Mouse (Mus musculus) CH12.LX (cell line): ENCODE measurements at regions not wholly inside any gene's neighbourhood (a gene's known extent, or its start where the extent isn't known, plus 50 kb on each side); places are given as distances from the start of the nearest gene placed in this dataset.

Experiments used
- DNase-seq: peaks from one replicate; pipeline ENCODE4 v3.0.0-alpha.2; 2013; ENCODE audit errors: extremely low read depth
- H3K27ac ChIP-seq: 2 replicates; pipeline ENCODE4 v1.5.1; 2012; ENCODE audit warnings: low read depth, mild to moderate bottlenecking, control low read depth, moderate library complexity; ENCODE audit not compliant: insufficient read depth
- H3K27me3 ChIP-seq: replicated peaks from 2 replicates; pipeline ENCODE3; 2012; ENCODE audit warnings: inconsistent platforms
- H3K36me3 ChIP-seq, 2 experiments: replicated peaks in 1 of 2; 2 replicates each; pipeline versions ENCODE3 to v1.6.1; 2012; ENCODE audit warnings: inconsistent platforms in 1 of 2, low read length in 1 of 2, mild to moderate bottlenecking in 1 of 2, mixed read lengths in 1 of 2, moderate library complexity in 1 of 2; ENCODE audit not compliant: control insufficient read depth in 1 of 2, insufficient read depth in 1 of 2
- H3K4me1 ChIP-seq, 2 experiments: 2 replicates each; pipeline ENCODE4 v1.6.1; 2012; ENCODE audit warnings: inconsistent platforms in 1 of 2, moderate library complexity in 1 of 2; ENCODE audit not compliant: insufficient read depth in 2 of 2, control insufficient read depth in 1 of 2
- H3K4me2 ChIP-seq: 2 replicates; pipeline ENCODE4 v1.6.1; 2012; ENCODE audit warnings: low read depth, mild to moderate bottlenecking, control low read depth; ENCODE audit not compliant: poor library complexity, insufficient read depth, severe bottlenecking
- H3K4me3 ChIP-seq, 3 experiments: fragments of 150-350 bp in 1 of 3; sonication (generic) in 1 of 3; replicated peaks in 1 of 3; 2 replicates each; pipeline versions ENCODE3 to v1.5.1; 2011 to 2012; ENCODE audit warnings: low read depth in 2 of 3, low read length in 2 of 3, mild to moderate bottlenecking in 2 of 3, moderate library complexity in 2 of 3, control low read depth in 1 of 3, improper control_type of control experiment in 1 of 3, inconsistent platforms in 1 of 3, mixed read lengths in 1 of 3; ENCODE audit not compliant: poor library complexity in 1 of 3
- H3K79me2 ChIP-seq: replicated peaks from 2 replicates; pipeline ENCODE4 v1.6.1; 2012; ENCODE audit warnings: mild to moderate bottlenecking, moderate library complexity; ENCODE audit not compliant: control insufficient read depth, poor library complexity, insufficient read depth, severe bottlenecking; ENCODE audit errors: extremely low read depth
- H3K9ac ChIP-seq: 2 replicates; pipeline ENCODE4 v1.6.1; 2012; ENCODE audit warnings: low read depth, mild to moderate bottlenecking, control low read depth, moderate library complexity; ENCODE audit not compliant: insufficient read depth
- H3K9me3 ChIP-seq: replicated peaks from 2 replicates; pipeline ENCODE3; 2012; ENCODE audit warnings: low read length, inconsistent platforms, mixed read lengths
- CHD1 ChIP-seq: IDR thresholded peaks from 2 replicates; pipeline ENCODE4 v1.6.1; 2012; ENCODE audit warnings: low read depth, low read length, improper control_type of control experiment, inconsistent platforms
- CTCF ChIP-seq, 2 experiments: IDR thresholded peaks in 1 of 2; conservative IDR thresholded peaks in 1 of 2; 2 replicates each; pipeline ENCODE4 v1.5.1; 2011 to 2012; ENCODE audit warnings: low read depth in 2 of 2, low read length in 2 of 2, improper control_type of control experiment in 1 of 2, inconsistent platforms in 1 of 2, mild to moderate bottlenecking in 1 of 2, moderate library complexity in 1 of 2
- E2F4 ChIP-seq: IDR thresholded peaks from 2 replicates; pipeline ENCODE4 v1.6.1; 2011; ENCODE audit warnings: low read depth, low read length, improper control_type of control experiment; ENCODE audit not compliant: insufficient replicate concordance
- ELF1 ChIP-seq: IDR thresholded peaks from 2 replicates; pipeline ENCODE4 v1.6.1; 2014; ENCODE audit warnings: low read depth, mild to moderate bottlenecking, inconsistent platforms, low read length, improper control_type of control experiment
- HCFC1 ChIP-seq: IDR thresholded peaks from 2 replicates; pipeline ENCODE4 v1.6.1; 2012; ENCODE audit warnings: low read depth, mild to moderate bottlenecking, inconsistent platforms, low read length, improper control_type of control experiment
- IRF4 ChIP-seq: IDR thresholded peaks from 2 replicates; pipeline ENCODE4 v1.6.1; 2014; ENCODE audit warnings: low read depth, mild to moderate bottlenecking, inconsistent platforms, low read length, improper control_type of control experiment
- JUN ChIP-seq: IDR thresholded peaks from 2 replicates; pipeline ENCODE4 v1.6.1; 2011; ENCODE audit warnings: low read depth, mild to moderate bottlenecking, low read length, improper control_type of control experiment, moderate library complexity; ENCODE audit not compliant: insufficient read depth
- KAT2A ChIP-seq: IDR thresholded peaks from 2 replicates; pipeline ENCODE4 v1.6.1; 2012; ENCODE audit warnings: low read length, improper control_type of control experiment, inconsistent platforms; ENCODE audit not compliant: insufficient replicate concordance
- MEF2A ChIP-seq: IDR thresholded peaks from 2 replicates; pipeline ENCODE4 v1.6.1; 2014; ENCODE audit warnings: low read depth, mild to moderate bottlenecking, inconsistent platforms, low read length, improper control_type of control experiment, borderline replicate concordance
- MXI1 ChIP-seq: IDR thresholded peaks from 2 replicates; pipeline ENCODE4 v1.6.1; 2011; ENCODE audit warnings: mild to moderate bottlenecking, low read depth, low read length, improper control_type of control experiment
- NRF1 ChIP-seq: IDR thresholded peaks from 2 replicates; pipeline ENCODE4 v1.6.1; 2014; ENCODE audit warnings: low read depth, mild to moderate bottlenecking, inconsistent platforms, low read length, improper control_type of control experiment, moderate library complexity
- PAX5 ChIP-seq: IDR thresholded peaks from 2 replicates; pipeline ENCODE4 v1.6.1; 2012; ENCODE audit warnings: low read length, inconsistent platforms, mixed read lengths
- POLR2A ChIP-seq: IDR thresholded peaks from 2 replicates; pipeline ENCODE4 v1.6.1; 2011; ENCODE audit warnings: low read depth, mild to moderate bottlenecking, improper control_type of control experiment, low read length
- RAD21 ChIP-seq: IDR thresholded peaks from 2 replicates; pipeline ENCODE4 v1.6.1; 2011; ENCODE audit warnings: low read depth, mild to moderate bottlenecking, low read length, improper control_type of control experiment, moderate library complexity
- RCOR1 ChIP-seq: conservative IDR thresholded peaks from 2 replicates; pipeline ENCODE4 v1.6.1; 2012; ENCODE audit warnings: low read depth, mild to moderate bottlenecking, inconsistent platforms, low read length, improper control_type of control experiment
- SIN3A ChIP-seq: IDR thresholded peaks from 2 replicates; pipeline ENCODE4 v1.6.1; 2012; ENCODE audit warnings: low read length, improper control_type of control experiment, inconsistent platforms
- UBTF ChIP-seq: IDR thresholded peaks from 2 replicates; pipeline ENCODE4 v1.6.1; 2012; ENCODE audit warnings: low read depth, mild to moderate bottlenecking, inconsistent platforms, low read length, improper control_type of control experiment, moderate library complexity
- ZNF384 ChIP-seq: IDR thresholded peaks from 2 replicates; pipeline ENCODE4 v1.6.1; 2012; ENCODE audit warnings: low read depth, low read length, improper control_type of control experiment, inconsistent platforms
- dilution Hi-C: fragments of 300-500 bp; cut with MboI; formaldehyde crosslinking; loops from 2 replicates; pipeline ENCODE4 v1.14.3; 2020; ENCODE audit warnings: low sequenced_read_pairs; ENCODE audit not compliant: extremely low pct_unique_long_range_greater_than_20kb, extremely low pct_ligation_motif_present
- in situ Hi-C: fragments of 300-500 bp; cut with MboI; formaldehyde crosslinking; loops from 3 replicates; pipeline ENCODE4 v1.14.3; 2019; ENCODE audit warnings: low sequenced_read_pairs, low pct_ligation_motif_present, low pct_unique_long_range_greater_than_20kb, mixed read lengths

DNA sequence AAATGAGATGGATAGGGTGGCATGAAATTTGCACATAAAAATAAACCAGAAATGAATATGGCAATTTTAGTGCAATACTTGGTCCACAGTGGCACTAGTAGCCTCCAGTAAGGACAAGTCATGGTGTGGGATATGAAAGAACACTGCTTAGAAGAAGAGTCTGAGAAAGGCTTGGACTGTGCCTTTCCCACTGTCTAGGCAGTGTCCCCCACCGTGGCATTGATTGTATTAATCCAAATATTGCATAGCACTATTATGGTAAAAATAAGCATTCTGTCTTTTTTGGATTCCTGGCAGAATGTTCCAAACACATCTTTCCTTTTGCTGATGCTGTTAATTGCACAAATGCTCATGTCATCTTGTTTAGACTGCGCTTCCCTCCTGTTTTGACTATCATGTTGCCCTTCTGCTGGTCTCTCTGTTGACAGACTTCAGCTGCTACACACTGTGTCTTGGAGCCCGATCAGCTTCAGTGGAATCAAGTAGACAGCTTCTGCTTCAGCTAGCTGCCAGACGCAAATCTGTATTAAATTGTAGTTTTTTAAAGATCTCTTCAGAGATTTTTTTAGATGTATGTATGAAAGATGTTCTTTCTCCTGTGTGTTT is 186.2 kb upstream of the Robo2 start:
- in situ Hi-C loops (no loop called here), dilution Hi-C loops (no loop called here)
- TF ChIP-seq POLR2A (no peak), CTCF (conservative IDR thresholded peaks at IDR 0.05 in 1 of 2, IDR thresholded peaks at IDR 0.05 in 1 of 2; ENCODE audit: low read depth in 2 of 2, low read length in 2 of 2) (no peak), IRF4 (no peak), SIN3A (no peak), PAX5 (no peak), ELF1 (no peak), UBTF (no peak), ZNF384 (no peak), RCOR1 (no peak)
- H3K4me2 ChIP-seq: no peak overlapping the region
- no peaks in the 10 kb centered on the region for H3K27me3 ChIP-seq
- H3K9ac ChIP-seq: no peak overlapping the region
- H3K27ac ChIP-seq: no peak overlapping the region
- no peaks in the 10 kb centered on the region for H3K4me1 ChIP-seq
- H3K4me3 ChIP-seq: no peak overlapping the region
- H3K9me3 ChIP-seq: peaks cover 49% of the 10 kb centered on the region
- H3K79me2 ChIP-seq: no peaks in the 10 kb centered on the region
- no peaks in the 10 kb centered on the region for H3K36me3 ChIP-seq
- no peak for DNase-seq

GRCm38 (mm10) chr16:74591896-74592295 is 180.3 kb upstream of the Robo2 start:
- H3K4me1 ChIP-seq: no peaks in the 10 kb centered on the region
- dilution Hi-C loops: no loop called here
- peaks cover 50% of the 10 kb centered on the region for H3K9me3 ChIP-seq
- TF ChIP-seq HCFC1 (no peak), CHD1 (no peak), MEF2A (no peak), RAD21 (no peak), JUN (no peak), E2F4 (no peak), KAT2A (no peak), NRF1 (no peak), PAX5 (no peak), MXI1 (no peak), ZNF384 (no peak), RCOR1 (no peak)
- TF ChIP-seq, all 38 proteins: peak for 0
- no peak for DNase-seq
- H3K27me3 ChIP-seq: no peaks in the 10 kb centered on the region
- H3K4me3 ChIP-seq: no peak overlapping the region
- H3K36me3 ChIP-seq: no peaks in the 10 kb centered on the region
- H3K9ac ChIP-seq: no peak overlapping the region
- no peak overlapping the region for H3K4me2 ChIP-seq
- in situ Hi-C loops: no loop called here
- H3K79me2 ChIP-seq: no peaks in the 10 kb centered on the region
- H3K27ac ChIP-seq: no peak overlapping the region
